Comparison of ENCODE assay signal across 12 mouse cellular contexts in genomic region chr14:19825481-19825880, GRCm38 (mm10). TPM values are rescaled to one million over a fixed set of nuclear protein-coding genes. Genes with fewer than 3 reads are reported as not detected.
A peak's percentile ranks its signal among the peaks of the same experiment; 100 is the strongest.
DNase-seq lines count a peak whose midpoint lies in the region; ATAC-seq lines count a peak whose summit lies in the region.
"Had no signal": no experiment of that assay in that cellular context is flagged by ENCODE, and none has a peak within 500 bp of the region (broad histone marks: within the 10 kb centered on the region; RNA-seq: fewer than 3 reads in every experiment).

No protein-coding gene starts in this region.

- ATAC-seq in heart, embryonic 12.5 days (ENCODE audit: insufficient number of reproducible peaks, low FRiP score), result no peak
- no peak for ATAC-seq in embryonic facial prominence, embryonic 13.5 days (ENCODE audit: insufficient number of reproducible peaks, insufficient read depth, low FRiP score, low TSS enrichment, low read depth)
- no peak for ATAC-seq in hindbrain, embryonic 14.5 days (ENCODE audit: low FRiP score)
- ATAC-seq in neural tube, embryonic 13.5 days (ENCODE audit: low read depth), result peak; percentile 28; the same call in 1 of the 2 replicates

- intact Hi-C loops in heart, postnatal 14 days (cut with DNase I), result no loop called here

- H3K4me2 ChIP-seq in heart, embryonic 12.5 days, result peak overlapping the region; percentile 20; the same call in 1 of the 2 replicates
- no peak overlapping the region for H3K4me2 ChIP-seq in embryonic facial prominence, embryonic 13.5 days
- H3K4me2 ChIP-seq in hindbrain, embryonic 14.5 days (replicated peaks), result peak overlapping the region; percentile 24; the same call in 1 of the 2 replicates
- peak overlapping the region; percentile 22; the same call in 1 of the 2 replicates for H3K4me2 ChIP-seq in neural tube, embryonic 13.5 days
- H3K4me2 ChIP-seq: liver, embryonic 13.5 days had no signal

- H3K9ac ChIP-seq in heart, embryonic 12.5 days, result no peak overlapping the region
- 0 out of 2 replicates have a peak overlapping the region, but pooled peaks have one; percentile 12 for H3K9ac ChIP-seq in embryonic facial prominence, embryonic 13.5 days
- peak overlapping the region; percentile 31; the same call in 1 of the 2 replicates for H3K9ac ChIP-seq in hindbrain, embryonic 14.5 days
- peak overlapping the region; percentile 0; the same call in 1 of the 2 replicates for H3K9ac ChIP-seq in neural tube, embryonic 13.5 days
- H3K9ac ChIP-seq: liver, embryonic 13.5 days had no signal

- H3K36me3 ChIP-seq in heart, embryonic 12.5 days, result peaks cover 11% of the 10 kb centered on the region
- peaks cover 14% of the 10 kb centered on the region for H3K36me3 ChIP-seq in embryonic facial prominence, embryonic 13.5 days
- peaks cover 14% of the 10 kb centered on the region for H3K36me3 ChIP-seq in hindbrain, embryonic 14.5 days (replicated peaks; ENCODE audit: control insufficient read depth, insufficient read depth)
- peaks cover 15% of the 10 kb centered on the region for H3K36me3 ChIP-seq in neural tube, embryonic 13.5 days

- H3K27me3 ChIP-seq in heart, embryonic 12.5 days (replicated peaks), result peaks cover 6% of the 10 kb centered on the region; the same call in 1 of the 2 replicates
- no peaks in the 10 kb centered on the region for H3K27me3 ChIP-seq in embryonic facial prominence, embryonic 13.5 days
- no peaks in the 10 kb centered on the region for H3K27me3 ChIP-seq in hindbrain, embryonic 14.5 days (ENCODE audit: control insufficient read depth, insufficient read depth, low read length)
- H3K27me3 ChIP-seq in neural tube, embryonic 13.5 days, result no peaks in the 10 kb centered on the region

- H3K4me3 ChIP-seq in heart, embryonic 12.5 days, result no peak overlapping the region
- no peak overlapping the region for H3K4me3 ChIP-seq in embryonic facial prominence, embryonic 13.5 days
- no peak overlapping the region for H3K4me3 ChIP-seq in hindbrain, embryonic 14.5 days (replicated peaks; ENCODE audit: low read length)
- no peak overlapping the region for H3K4me3 ChIP-seq in neural tube, embryonic 13.5 days
- H3K4me3 ChIP-seq: liver, embryonic 13.5 days; megakaryocyte, embryonic 14.5 days had no signal

- 60% methylated on average over 11 of the region's 11 CpGs for WGBS in heart, embryonic 12.5 days
- WGBS in embryonic facial prominence, embryonic 13.5 days, result 52% methylated on average over 11 of the region's 11 CpGs
- WGBS in hindbrain, embryonic 14.5 days, result 18% methylated on average over 11 of the region's 11 CpGs
- 22% methylated on average over 11 of the region's 11 CpGs for WGBS in neural tube, embryonic 13.5 days

- peaks cover 13% of the 10 kb centered on the region for H3K4me1 ChIP-seq in heart, embryonic 12.5 days (replicated peaks)
- peaks cover 11% of the 10 kb centered on the region for H3K4me1 ChIP-seq in embryonic facial prominence, embryonic 13.5 days
- H3K4me1 ChIP-seq in hindbrain, embryonic 14.5 days (replicated peaks; ENCODE audit: control insufficient read depth, insufficient read depth, low read length), result peaks cover 25% of the 10 kb centered on the region
- peaks cover 39% of the 10 kb centered on the region for H3K4me1 ChIP-seq in neural tube, embryonic 13.5 days (replicated peaks)

- H3K9me3 ChIP-seq in heart, embryonic 12.5 days (replicated peaks), result 0 out of 2 replicates have a peak, but pooled peaks cover 3% of the 10 kb centered on the region
- H3K9me3 ChIP-seq in embryonic facial prominence, embryonic 13.5 days, result no peaks in the 10 kb centered on the region
- H3K9me3 ChIP-seq in hindbrain, embryonic 14.5 days (ENCODE audit: control insufficient read depth, low read length), result no peaks in the 10 kb centered on the region
- no peaks in the 10 kb centered on the region for H3K9me3 ChIP-seq in neural tube, embryonic 13.5 days
- H3K9me3 ChIP-seq: liver, embryonic 13.5 days had no signal

- no peak for DNase-seq in heart, postnatal 14 days
- peak; percentile 71 for DNase-seq in hindbrain, embryonic 14.5 days (ENCODE audit: low spot score)
- no peak for DNase-seq in left cerebral cortex, adult 9 months (ENCODE audit: low spot score in 2 of 2)
- DNase-seq in natural killer cell, adult 2 months (ENCODE audit: low spot score in 2 of 2), result no peak
- no peak for DNase-seq in layer of hippocampus, adult 9-11 months
- DNase-seq: kidney, adult 9 months; liver, embryonic 13.5 days; thymus, postnatal 36 days had no signal

- H3K27ac ChIP-seq in heart, embryonic 12.5 days (ENCODE audit: poor library complexity, severe bottlenecking), result peak overlapping the region; percentile 15; the same call in 1 of the 2 replicates
- H3K27ac ChIP-seq in embryonic facial prominence, embryonic 13.5 days, result no peak overlapping the region
- H3K27ac ChIP-seq in hindbrain, embryonic 14.5 days, result peak overlapping the region; percentile 88
- peak overlapping the region; percentile 93 for H3K27ac ChIP-seq in neural tube, embryonic 13.5 days (replicated peaks)
- H3K27ac ChIP-seq: liver, embryonic 13.5 days had no signal

RNA-seq across cellular contexts. Expression of gene Rtraf, which starts 1.9 kb away (rescaled TPM):
- 184 and 193 TPM in 2 replicates for polyA plus RNA-seq in heart, embryonic 12.5 days (2016; fragmentation: Nextera tagmentation; extraction: Ambion mirVana)
- 10 to 100 TPM; 63.5 to 69.3 TPM for total RNA-seq in heart, postnatal 14 days (2021)
- 242 and 247 TPM in 2 replicates for polyA plus RNA-seq in embryonic facial prominence, embryonic 13.5 days (2015; fragmentation: Nextera tagmentation; extraction: Ambion mirVana)
- 172 and 182 TPM in 2 replicates for polyA plus RNA-seq in hindbrain, embryonic 14.5 days (2014; fragmentation: Nextera tagmentation; extraction: Ambion mirVana)
- 213 and 226 TPM in 2 replicates for polyA plus RNA-seq in neural tube, embryonic 13.5 days (2015; fragmentation: Nextera tagmentation; extraction: Ambion mirVana)
